10 mouse cellular contexts compared by ENCODE assay signal in the genomic region with DNA sequence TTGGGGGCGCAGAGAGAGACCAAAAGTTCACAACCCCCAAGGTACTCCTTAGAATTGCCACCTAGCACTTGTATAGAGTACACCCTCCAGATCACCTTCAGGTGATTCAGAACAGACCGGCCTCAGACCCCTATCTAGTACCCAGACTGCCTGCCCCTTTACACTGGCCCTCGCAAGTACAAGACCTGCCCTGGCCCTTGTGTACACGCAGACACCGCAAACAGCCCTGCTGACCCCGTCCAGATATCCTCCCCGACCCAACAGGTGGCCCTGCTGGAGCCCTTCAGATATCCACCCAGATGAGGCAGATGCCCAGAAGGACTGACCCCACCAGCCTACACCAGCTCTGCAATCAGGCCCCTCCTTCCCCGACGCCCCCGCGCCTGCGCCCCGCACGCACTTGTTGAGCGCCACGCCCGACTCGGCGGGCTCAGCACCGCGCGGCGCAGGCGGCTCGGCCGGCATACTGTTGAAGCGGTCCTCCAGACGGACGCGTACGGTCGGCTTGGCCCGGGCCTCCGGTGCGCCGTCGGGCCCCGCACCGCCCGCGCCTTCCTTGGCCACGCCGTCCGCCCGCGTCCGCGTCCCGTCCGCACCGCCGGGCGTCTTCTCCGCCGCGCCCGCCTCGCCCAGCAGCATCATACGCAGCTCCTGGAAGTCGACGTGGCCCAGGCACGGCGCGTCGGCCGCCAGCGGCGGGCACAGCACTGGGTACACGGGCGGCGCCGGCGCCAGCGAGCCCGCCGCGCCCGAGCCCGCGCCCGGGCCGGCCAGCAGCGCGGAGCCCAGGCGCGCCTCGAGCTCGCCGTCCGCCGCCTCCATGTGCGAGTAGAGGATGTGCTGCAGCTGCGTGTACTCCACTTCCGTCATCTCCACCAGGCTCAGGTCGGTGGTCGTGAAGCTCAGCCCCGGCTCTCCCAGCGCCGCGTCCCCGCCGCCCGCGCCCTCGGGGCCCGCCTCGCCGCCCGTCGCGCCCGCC. TPM values are rescaled to one million over a fixed set of nuclear protein-coding genes. Genes with fewer than 3 reads are reported as not detected.
DNase-seq lines count a peak whose midpoint lies in the region; ATAC-seq and TF ChIP-seq lines count a peak whose summit lies in the region.
"Had no signal": no experiment of that assay in that cellular context is flagged by ENCODE, and none has a peak within 500 bp of the region (broad histone marks: within the 10 kb centered on the region; RNA-seq: fewer than 3 reads in every experiment).

No protein-coding gene starts in this region.

- peak; percentile 65; the same call in 1 of the 2 replicates for ATAC-seq in liver, postnatal 0 days
- no peak; the same call in 1 of the 2 replicates for ATAC-seq in cerebellum, adult (ENCODE audit: insufficient number of reproducible peaks, low FRiP score, low TSS enrichment)

- no peaks in the 10 kb centered on the region for H3K36me3 ChIP-seq in hindbrain, embryonic 10.5 days
- no peaks in the 10 kb centered on the region for H3K36me3 ChIP-seq in liver, postnatal 0 days (replicated peaks; ENCODE audit: insufficient read depth, low read length)

- peaks cover 8% of the 10 kb centered on the region for H3K4me1 ChIP-seq in hindbrain, embryonic 10.5 days (replicated peaks)
- no peaks in the 10 kb centered on the region for H3K4me1 ChIP-seq in liver, postnatal 0 days (ENCODE audit: insufficient read depth)

- peaks cover 18% of the 10 kb centered on the region for H3K9me3 ChIP-seq in hindbrain, embryonic 10.5 days
- peaks cover 14% of the 10 kb centered on the region for H3K9me3 ChIP-seq in liver, postnatal 0 days (ENCODE audit: low read length)

- no peak overlapping the region for H3K9ac ChIP-seq in liver, postnatal 0 days (replicated peaks)

- peaks cover 55% of the 10 kb centered on the region for H3K27me3 ChIP-seq in hindbrain, embryonic 10.5 days (ENCODE audit: insufficient read depth, poor library complexity, severe bottlenecking)
- peaks cover 28% of the 10 kb centered on the region for H3K27me3 ChIP-seq in liver, postnatal 0 days (ENCODE audit: insufficient read depth, low read length)

- peak overlapping the region; percentile 48 for H3K4me3 ChIP-seq in hindbrain, embryonic 10.5 days
- H3K4me3 ChIP-seq in liver, postnatal 0 days (ENCODE audit: low read depth, low read length), result peak overlapping the region; percentile 4; the same call in 1 of the 2 replicates

- DNase-seq in embryo, embryonic 10 days (ENCODE audit: low spot score), result peak; percentile 23
- DNase-seq in embryo, embryonic 10.5 days (ENCODE audit: low spot score), result no peak
- DNase-seq in ES-CJ7 (ENCODE audit: low read depth, low spot score), result peak; percentile 40
- DNase-seq in hindbrain, embryonic 10.5 days (ENCODE audit: low spot score), result no peak
- DNase-seq in liver, postnatal 0 days, result no peak
- no peak for DNase-seq in adrenal gland, adult (ENCODE audit: inconsistent age in 2 of 2, low spot score in 1 of 2)
- no peak for DNase-seq in layer of hippocampus, postnatal 36 days

- TF ChIP-seq CTCF in liver, postnatal 0 days (IDR thresholded peaks at IDR 0.05; ENCODE audit: low read depth), result no peak

- no peak overlapping the region for H3K27ac ChIP-seq in hindbrain, embryonic 10.5 days
- H3K27ac ChIP-seq in liver, postnatal 0 days (ENCODE audit: low read depth), result no peak overlapping the region
- H3K27ac ChIP-seq: macrophage had no signal

- 3% methylated on average over 112 of the region's 112 CpGs for WGBS in hindbrain, embryonic 10.5 days
- WGBS in liver, postnatal 0 days (ENCODE audit: insufficient replicate concordance), result 7% methylated on average over 61 of the region's 112 CpGs

- no peak for TF ChIP-seq EP300 in liver, postnatal 0 days (IDR thresholded peaks at IDR 0.05; ENCODE audit: low read depth)

- peak overlapping the region; percentile 18 for H3K4me2 ChIP-seq in liver, postnatal 0 days (ENCODE audit: low read depth, low read length)

RNA-seq across cellular contexts. Expression of gene Tcfl5, which starts 0.6 kb away (rescaled TPM):
- polyA plus RNA-seq in hindbrain, embryonic 10.5 days (2016; fragmentation: Nextera tagmentation; extraction: Ambion mirVana), result 0.14 and 0.30 TPM in 2 replicates
- polyA plus RNA-seq in liver, postnatal 0 days (2015; fragmentation: Nextera tagmentation; extraction: Ambion mirVana), result not detected in 2 replicates
- under 1 TPM; 0.32 to 0.35 TPM for total RNA-seq in layer of hippocampus, postnatal 36 days (2021)
- total RNA-seq: gastrocnemius, adult 8-10 months had no signal
- polyA plus RNA-seq: macrophage had no signal

RNA-seq across cellular contexts. Expression of gene Col9a3, which starts 44.3 kb away (rescaled TPM):
- 10.2 and 14.3 TPM in 2 replicates for polyA plus RNA-seq in hindbrain, embryonic 10.5 days (2016; fragmentation: Nextera tagmentation; extraction: Ambion mirVana)
- 0.41 and 0.63 TPM in 2 replicates for polyA plus RNA-seq in liver, postnatal 0 days (2015; fragmentation: Nextera tagmentation; extraction: Ambion mirVana)
- 10 to 100 TPM in 1 of 2 experiments, 1 to 10 TPM in 1; 9.3 to 13.9 TPM for total RNA-seq in layer of hippocampus, postnatal 36 days (2021)

RNA-seq across cellular contexts. Expression of gene Ogfr, which starts 52.8 kb away (rescaled TPM):
- 96.4 and 105 TPM in 2 replicates for polyA plus RNA-seq in hindbrain, embryonic 10.5 days (2016; fragmentation: Nextera tagmentation; extraction: Ambion mirVana)
- polyA plus RNA-seq in liver, postnatal 0 days (2015; fragmentation: Nextera tagmentation; extraction: Ambion mirVana), result 22.7 and 24.9 TPM in 2 replicates
- total RNA-seq in layer of hippocampus, postnatal 36 days (2021), result 10 to 100 TPM; 39.7 to 43.8 TPM

Comparison
In these comparisons a context has a peak if more than half of its experiments do, and no peak if none do; other contexts are left out.
1. DNase-seq: peak in embryo, embryonic 10 days (single experiment) and ES-CJ7 (single experiment); none in embryo, embryonic 10.5 days (single experiment), hindbrain, embryonic 10.5 days (single experiment), liver, postnatal 0 days (single experiment), adrenal gland, adult (0 of 2) and layer of hippocampus, postnatal 36 days (0 of 2).